Mouse (Mus musculus) liver, adult 2 months (tissue): ENCODE data around the gene Trim29. TPM values are rescaled to one million over a fixed set of nuclear protein-coding genes. Genes with fewer than 3 reads are reported as not detected.

Experiments
- DNase-seq: peaks from one replicate; pipeline ENCODE4 v3.0.0-alpha.2; 2011; ENCODE audit warnings: low read depth, low spot score; ENCODE audit errors: extremely low read depth
- H3K27ac ChIP-seq: fragments of 200-500 bp; replicated peaks from 2 replicates; pipeline ENCODE4 v1.5.1; 2012; ENCODE audit warnings: low read depth, mild to moderate bottlenecking, control low read depth, inconsistent platforms, low read length; ENCODE audit not compliant: insufficient read depth
- H3K27me3 ChIP-seq: fragments of 200-500 bp; 2 replicates; pipeline ENCODE4 v1.6.1; 2012; ENCODE audit warnings: mild to moderate bottlenecking, moderate library complexity, low read length, inconsistent platforms; ENCODE audit not compliant: control insufficient read depth, insufficient read depth
- H3K36me3 ChIP-seq: fragments of 200-500 bp; 2 replicates; pipeline ENCODE4 v1.6.1; 2012; ENCODE audit warnings: low read length, inconsistent platforms; ENCODE audit not compliant: control insufficient read depth, insufficient read depth
- H3K4me1 ChIP-seq: fragments of 200-500 bp; 2 replicates; pipeline ENCODE4 v1.6.1; 2011; ENCODE audit warnings: low read length; ENCODE audit not compliant: control insufficient read depth, insufficient read depth
- H3K4me3 ChIP-seq: fragments of 200-500 bp; 2 replicates; pipeline ENCODE4 v1.5.1; 2011; ENCODE audit warnings: low read depth, mild to moderate bottlenecking, control low read depth, low read length, moderate library complexity; ENCODE audit not compliant: insufficient read depth
- H3K79me2 ChIP-seq: fragments of 200-500 bp; 2 replicates; pipeline ENCODE4 v1.6.1; 2012; ENCODE audit warnings: inconsistent platforms, mild to moderate bottlenecking, low read length, moderate library complexity; ENCODE audit not compliant: control insufficient read depth, insufficient read depth
- H3K9ac ChIP-seq: fragments of 200-500 bp; 2 replicates; pipeline ENCODE4 v1.6.1; 2012; ENCODE audit warnings: low read depth, mild to moderate bottlenecking, control low read depth, inconsistent platforms, low read length
- CTCF ChIP-seq: fragments of 200-500 bp; IDR thresholded peaks from 2 replicates; pipeline ENCODE4 v1.5.1; 2011; ENCODE audit warnings: low read depth, low read length, control low read depth
- POLR2A ChIP-seq: fragments of 200-500 bp; IDR thresholded peaks from 2 replicates; pipeline ENCODE4 v1.6.1; 2011; ENCODE audit warnings: low read length, control low read depth; ENCODE audit not compliant: insufficient read depth; ENCODE audit errors: extremely low read depth
- WGBS: fragments of 180-500 bp; shearing (Covaris S2); methylation state at CpG from one replicate; pipeline ENCODE4 v1.1.7; 2018; 5-methylcytosine and 5-hydroxymethylcytosine counted together
- polyA plus RNA-seq: library from polyadenylated mRNA; depleted of rRNA; stranded (reverse); fragments of >200 nt; gene quantifications from 2 replicates; pipeline ENCODE4 v1.2.3, GENCODE M21; 2012
- total RNA-seq: library from RNA; depleted of rRNA; stranded (reverse); fragments of >200 nt; gene quantifications from 2 replicates; pipeline ENCODE4 v1.2.3, GENCODE M21; 2014

Gene Trim29
- total and polyA plus RNA-seq, 2 experiments: not detected

DNA sequence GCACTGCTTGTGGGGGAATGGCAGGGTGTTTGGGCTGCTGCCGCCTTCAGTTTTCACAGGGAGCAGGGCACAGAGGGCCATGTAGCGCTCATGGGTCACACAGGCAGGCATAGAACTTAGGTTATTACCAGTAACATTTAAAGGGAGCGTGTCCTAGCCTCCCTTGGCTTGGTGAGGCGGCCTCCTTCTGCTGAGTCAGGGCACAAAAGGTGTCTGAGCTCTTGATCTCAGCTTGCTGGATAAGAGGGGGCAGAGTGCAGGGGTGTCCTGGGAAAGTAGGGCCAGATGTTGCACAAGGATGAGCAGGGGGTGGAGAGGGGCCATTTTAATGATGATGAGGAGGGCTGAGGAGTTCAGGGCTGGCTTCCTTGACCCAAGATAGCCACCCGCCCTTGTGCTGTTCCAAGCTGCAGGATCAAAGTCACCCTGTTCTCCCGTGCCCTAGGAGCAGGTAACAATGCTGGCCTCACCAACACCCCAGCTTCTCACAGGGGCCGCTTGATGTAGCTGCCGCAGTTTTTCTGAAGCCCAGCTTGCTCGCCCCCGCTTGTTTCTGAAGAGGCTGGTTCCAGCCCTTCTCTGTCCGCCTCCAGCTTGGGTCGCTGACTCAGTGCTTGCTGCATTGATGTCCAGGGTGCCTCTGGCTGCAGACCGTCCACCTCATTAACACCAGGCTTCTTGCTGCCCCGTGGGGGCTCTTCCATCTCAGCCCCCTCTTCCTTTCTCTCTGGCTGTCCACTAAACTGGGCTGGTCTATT lies 38.7 kb upstream of the Trim29 start:
- H3K79me2 ChIP-seq: no peaks in the 10 kb centered on the region
- 84% methylated on average over 14 of the region's 14 CpGs for WGBS

DNA sequence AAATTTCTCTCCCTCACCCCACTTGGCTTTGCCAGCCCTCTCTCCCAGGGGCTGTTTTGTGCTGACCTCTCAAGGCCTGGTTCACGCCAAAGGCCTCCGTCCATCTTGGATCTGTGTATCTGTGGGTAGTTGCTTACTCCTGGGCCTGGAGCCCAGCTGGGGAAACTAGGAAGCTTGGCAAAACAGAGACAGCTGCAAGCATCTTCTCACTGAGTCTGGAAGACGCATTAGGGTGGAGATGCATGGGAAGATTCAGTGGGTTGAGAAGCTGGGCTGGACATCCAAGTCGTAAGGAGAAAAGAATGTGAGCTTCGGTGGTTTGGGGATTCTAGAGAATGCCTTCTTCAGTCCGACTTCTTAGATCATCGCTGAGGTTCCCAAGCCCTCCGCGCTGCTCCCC lies 36.9 kb upstream of the Trim29 start:
- no peaks in the 10 kb centered on the region; the same call in 1 of the 2 replicates for H3K4me1 ChIP-seq
- H3K36me3 ChIP-seq: no peaks in the 10 kb centered on the region
- peak overlapping the region; percentile 12 for H3K27ac ChIP-seq
- no peak for TF ChIP-seq POLR2A
- no peak for TF ChIP-seq CTCF
- no peak overlapping the region for H3K9ac ChIP-seq
- no peak overlapping the region for H3K4me3 ChIP-seq
- no peaks in the 10 kb centered on the region for H3K79me2 ChIP-seq
- no peaks in the 10 kb centered on the region for H3K27me3 ChIP-seq
- WGBS: 86% methylated on average over 9 of the region's 9 CpGs
- DNase-seq: no peak

More for the DNA sequence above, 38.7 kb upstream of the Trim29 start:
- DNase-seq: no peak
- Histone ChIP-seq H3K4me3 (no peak overlapping the region), H3K36me3 (no peaks in the 10 kb centered on the region), H3K27me3 (no peaks in the 10 kb centered on the region), H3K27ac (no peak overlapping the region), H3K9ac (no peak overlapping the region), H3K4me1 (peaks cover 2% of the 10 kb centered on the region)
- TF ChIP-seq POLR2A (no peak), CTCF (no peak)

DNA sequence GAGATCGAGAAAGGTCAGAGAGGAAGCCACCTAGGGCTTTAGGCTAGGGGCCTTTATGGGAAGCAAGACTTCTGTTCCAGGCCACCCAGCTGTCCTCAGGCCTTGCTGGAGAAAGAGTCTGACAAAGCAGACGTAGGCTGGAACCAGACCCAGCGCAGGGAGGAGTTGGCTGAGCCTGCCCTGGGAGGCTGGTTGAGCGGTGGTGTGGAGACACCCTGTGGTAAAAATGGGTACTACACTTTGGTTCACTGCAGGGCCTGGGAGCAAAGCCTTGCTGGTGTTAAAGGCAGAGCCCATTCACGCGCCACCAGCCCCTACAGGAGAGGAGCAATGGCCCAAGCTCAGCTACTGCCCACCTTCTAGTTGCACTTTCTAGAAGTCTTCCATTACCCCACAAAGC lies 26.4 kb upstream of the Trim29 start:
- H3K27me3 ChIP-seq: no peaks in the 10 kb centered on the region
- H3K4me1 ChIP-seq: no peaks in the 10 kb centered on the region
- 16% methylated on average over 6 of the region's 6 CpGs for WGBS
- H3K27ac ChIP-seq: no peak overlapping the region
- TF ChIP-seq CTCF (peak; percentile 98), POLR2A (no peak)
- no peaks in the 10 kb centered on the region for H3K36me3 ChIP-seq
- H3K79me2 ChIP-seq: no peaks in the 10 kb centered on the region
- no peak overlapping the region for H3K9ac ChIP-seq
- no peak overlapping the region for H3K4me3 ChIP-seq
- peak; percentile 57 for DNase-seq

DNA sequence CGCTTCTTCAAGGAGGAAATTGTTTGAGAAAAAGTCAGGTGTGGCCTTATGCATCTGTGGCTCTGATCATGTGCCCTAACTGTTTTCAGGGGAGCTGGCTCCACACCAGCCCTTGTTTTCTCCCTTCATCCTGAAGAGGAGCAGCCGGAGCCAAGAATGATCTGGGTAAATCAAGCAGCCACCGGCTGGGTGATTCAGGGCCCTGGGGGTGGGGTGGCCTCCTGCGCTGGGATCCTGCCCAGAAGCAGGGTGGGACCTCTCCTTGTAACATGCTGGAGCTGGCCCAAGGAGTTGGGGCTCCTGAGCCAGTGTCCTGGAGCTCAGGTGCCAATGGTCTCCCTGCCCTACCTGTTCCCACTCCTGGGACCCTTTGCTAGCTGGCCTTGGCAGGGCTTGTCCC lies 25.4 kb upstream of the Trim29 start:
- no peak for DNase-seq
- Histone ChIP-seq H3K4me1 (no peaks in the 10 kb centered on the region), H3K36me3 (no peaks in the 10 kb centered on the region), H3K79me2 (no peaks in the 10 kb centered on the region), H3K9ac (no peak overlapping the region), H3K4me3 (no peak overlapping the region), H3K27ac (no peak overlapping the region), H3K27me3 (no peaks in the 10 kb centered on the region)
- 95% methylated on average over 4 of the region's 4 CpGs for WGBS
- no peak for TF ChIP-seq CTCF
- no peak for TF ChIP-seq POLR2A

DNA sequence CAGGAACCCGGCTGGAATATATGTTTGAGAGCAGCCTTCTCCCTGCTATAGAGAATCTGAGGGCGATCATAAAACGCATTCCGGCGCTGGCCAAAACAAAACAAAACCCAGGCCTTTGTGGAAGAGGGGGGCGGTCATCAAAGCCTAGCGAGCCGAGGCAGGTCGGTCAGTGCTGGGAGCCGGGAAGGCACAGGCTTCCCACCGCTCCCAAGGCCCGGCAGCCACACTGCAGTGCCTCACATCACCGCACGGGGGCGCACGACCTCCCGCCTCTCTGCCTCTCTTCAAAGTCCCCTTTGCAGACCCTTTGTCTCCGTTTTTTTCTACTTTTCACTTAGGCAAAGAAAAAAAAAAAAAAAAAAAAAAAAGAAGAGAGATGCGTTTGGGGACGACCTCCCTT lies 23.8 kb upstream of the Trim29 start:
- no peak for DNase-seq
- no peaks in the 10 kb centered on the region for H3K27me3 ChIP-seq
- H3K79me2 ChIP-seq: no peaks in the 10 kb centered on the region
- H3K9ac ChIP-seq: no peak overlapping the region
- no peaks in the 10 kb centered on the region for H3K4me1 ChIP-seq
- no peak overlapping the region for H3K4me3 ChIP-seq
- 16% methylated on average over 20 of the region's 20 CpGs for WGBS
- no peak overlapping the region for H3K27ac ChIP-seq
- TF ChIP-seq POLR2A: no peak
- peak; percentile 89 for TF ChIP-seq CTCF
- H3K36me3 ChIP-seq: no peaks in the 10 kb centered on the region

DNA sequence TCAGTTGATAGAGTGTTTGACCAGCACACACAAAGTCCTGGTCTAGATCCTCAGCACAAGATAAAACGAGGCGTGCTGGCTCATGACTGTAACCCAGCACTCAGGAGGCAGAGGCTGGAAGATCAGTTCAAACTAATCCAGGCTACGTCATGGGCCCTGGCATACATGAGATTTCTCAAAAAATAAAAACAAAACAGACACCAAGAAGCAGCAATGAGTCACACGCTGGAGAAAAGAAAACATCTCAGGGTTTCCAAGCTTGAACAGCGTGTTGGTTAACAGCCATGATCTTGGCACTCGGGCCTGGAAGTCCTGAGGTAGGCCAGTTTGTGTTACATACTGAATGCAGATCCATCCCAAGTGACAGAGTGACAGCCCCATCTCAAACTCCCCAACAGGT lies 17.6 kb upstream of the Trim29 start:
- H3K36me3 ChIP-seq: no peaks in the 10 kb centered on the region
- no peak overlapping the region for H3K4me3 ChIP-seq
- WGBS: 92% methylated on average over 6 of the region's 6 CpGs
- no peak overlapping the region for H3K9ac ChIP-seq
- TF ChIP-seq POLR2A (no peak), CTCF (no peak)
- H3K27me3 ChIP-seq: no peaks in the 10 kb centered on the region
- H3K27ac ChIP-seq: no peak overlapping the region
- no peaks in the 10 kb centered on the region for H3K79me2 ChIP-seq
- no peak for DNase-seq
- no peaks in the 10 kb centered on the region for H3K4me1 ChIP-seq
